Comparison of ENCODE assay signal across 8 mouse cellular contexts in the genomic region with DNA sequence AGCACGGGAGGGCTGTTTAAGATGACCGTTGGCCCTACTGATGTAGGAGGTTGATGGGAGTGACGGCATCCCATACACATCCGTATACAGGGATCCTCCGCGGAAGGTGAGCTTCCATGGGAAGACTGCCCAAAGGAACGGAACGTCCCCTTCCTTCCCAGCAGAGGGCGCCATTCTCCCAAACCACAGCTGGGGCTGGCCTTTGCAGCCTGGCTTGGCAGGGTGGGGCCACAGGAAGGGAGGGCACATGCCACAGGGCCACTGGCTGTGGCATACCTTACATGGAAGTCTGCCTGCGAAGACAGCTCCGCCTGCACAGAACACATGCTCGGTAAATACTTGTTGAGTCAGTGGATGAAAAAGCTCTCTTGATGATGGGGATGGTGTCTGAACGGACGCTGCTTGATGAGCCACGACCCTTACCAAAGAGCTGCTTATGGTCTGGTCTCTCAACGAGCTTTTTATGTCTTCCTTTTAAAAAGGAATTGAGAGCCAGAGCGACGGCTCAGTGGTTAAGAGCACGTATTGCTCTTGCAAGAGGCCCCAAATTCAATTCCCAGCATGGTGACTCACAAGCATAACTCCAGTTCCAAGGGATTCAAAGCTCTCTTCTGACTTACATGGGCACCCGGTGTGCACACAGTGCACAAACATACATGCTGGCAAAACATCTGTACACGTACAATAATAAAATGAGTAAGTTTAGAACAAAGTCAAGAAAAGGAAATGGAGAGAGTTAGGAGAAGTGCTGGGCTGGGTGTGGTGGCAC. TPM values are rescaled to one million over a fixed set of nuclear protein-coding genes. Genes with fewer than 3 reads are reported as not detected.
A peak's percentile ranks its signal among the peaks of the same experiment; 100 is the strongest.
DNase-seq lines count a peak whose midpoint lies in the region; ATAC-seq and TF ChIP-seq lines count a peak whose summit lies in the region.

No protein-coding gene starts in this region.

- peak; percentile 72 for DNase-seq in CH12.LX (ENCODE audit: extremely low read depth)
- peak; percentile 42 for DNase-seq in adipocyte (ENCODE audit: low spot score)
- peak; percentile 70 for DNase-seq in embryo, embryonic 9.5 days (ENCODE audit: extremely low spot score)
- DNase-seq in layer of hippocampus, adult 2 months (ENCODE audit: low spot score in 2 of 2) = peak in 1 of 2 experiments; percentile 40
- peak; percentile 88 for DNase-seq in lung, postnatal 10 days
- peak; percentile 26 for DNase-seq in right cerebral cortex, postnatal 4 days
- peak; percentile 81 to 83 for DNase-seq in urinary bladder, postnatal 36 days (ENCODE audit: low spot score in 2 of 2)

- peak; percentile 65 for TF ChIP-seq RAD21 in CH12.LX (IDR thresholded peaks at IDR 0.05; ENCODE audit: low read depth, low read length)

- H3K4me3 ChIP-seq in CH12.LX (replicated peaks in 1 of 3; ENCODE audit: low read depth in 2 of 3, low read length in 2 of 3, poor library complexity in 1 of 3) = no peak overlapping the region
- H3K4me3 ChIP-seq in heart, embryonic 16.5 days (ENCODE audit: low read length) = no peak overlapping the region
- no peak overlapping the region for H3K4me3 ChIP-seq in layer of hippocampus, adult 2 months

- H3K4me2 ChIP-seq in CH12.LX (ENCODE audit: insufficient read depth, low read depth, poor library complexity, severe bottlenecking) = no peak overlapping the region
- no peak overlapping the region; the same call in 1 of the 2 replicates for H3K4me2 ChIP-seq in heart, embryonic 16.5 days (ENCODE audit: low read depth, low read length)

- H3K9ac ChIP-seq in CH12.LX (ENCODE audit: insufficient read depth, low read depth) = no peak overlapping the region
- H3K9ac ChIP-seq in heart, embryonic 16.5 days (ENCODE audit: low read length) = no peak overlapping the region

- no peak for TF ChIP-seq POLR2A in CH12.LX (IDR thresholded peaks at IDR 0.05; ENCODE audit: low read depth, low read length)

- TF ChIP-seq EP300 in CH12.LX (IDR thresholded peaks at IDR 0.05; ENCODE audit: low read length) = no peak

- 23% methylated on average over 21 of the region's 21 CpGs for WGBS in heart, embryonic 16.5 days

- in situ Hi-C loops in CH12.LX (cut with MboI; ENCODE audit: low pct_ligation_motif_present, low pct_unique_long_range_greater_than_20kb, low sequenced_read_pairs) = loop anchor here (5.0 kb wide), 1 partner anchor 81 kb away; no protein-coding TSS in a partner anchor

- H3K4me1 ChIP-seq in CH12.LX (ENCODE audit: control insufficient read depth in 1 of 2, insufficient read depth in 2 of 2) = peaks cover 13 to 48% of the 10 kb centered on the region in 2 experiments
- H3K4me1 ChIP-seq in heart, embryonic 16.5 days (ENCODE audit: control insufficient read depth, insufficient read depth, low read length) = peaks cover 3% of the 10 kb centered on the region; the same call in 1 of the 2 replicates

- no peaks in the 10 kb centered on the region for H3K27me3 ChIP-seq in CH12.LX (replicated peaks)
- no peaks in the 10 kb centered on the region for H3K27me3 ChIP-seq in heart, embryonic 16.5 days (ENCODE audit: control insufficient read depth, insufficient read depth, low read length)

- H3K27ac ChIP-seq in CH12.LX (ENCODE audit: insufficient read depth, low read depth) = peak overlapping the region; percentile 7; the same call in 1 of the 2 replicates
- H3K27ac ChIP-seq in heart, embryonic 16.5 days (ENCODE audit: low read length) = no peak overlapping the region
- H3K27ac ChIP-seq in layer of hippocampus, adult 2 months = no peak overlapping the region

- TF ChIP-seq CTCF in CH12.LX (conservative IDR thresholded peaks at IDR 0.05 in 1 of 2, IDR thresholded peaks at IDR 0.05 in 1 of 2; ENCODE audit: low read depth in 2 of 2, low read length in 2 of 2) = peak; percentile 69 to 82
- peak; percentile 84 for TF ChIP-seq CTCF in layer of hippocampus, adult 2 months (conservative IDR thresholded peaks at IDR 0.05)

- no peaks in the 10 kb centered on the region for H3K79me2 ChIP-seq in CH12.LX (replicated peaks; ENCODE audit: control insufficient read depth, extremely low read depth, insufficient read depth, poor library complexity, severe bottlenecking)

- dilution Hi-C loops in CH12.LX (cut with MboI; ENCODE audit: extremely low pct_ligation_motif_present, extremely low pct_unique_long_range_greater_than_20kb, low sequenced_read_pairs) = no loop called here

- H3K36me3 ChIP-seq in CH12.LX (replicated peaks in 1 of 2; ENCODE audit: control insufficient read depth in 1 of 2, insufficient read depth in 1 of 2, low read length in 1 of 2) = no peaks in the 10 kb centered on the region
- H3K36me3 ChIP-seq in heart, embryonic 16.5 days (ENCODE audit: control insufficient read depth, insufficient read depth) = peaks cover 7% of the 10 kb centered on the region; the same call in 1 of the 2 replicates

- no peaks in the 10 kb centered on the region for H3K9me3 ChIP-seq in CH12.LX (replicated peaks; ENCODE audit: low read length)
- H3K9me3 ChIP-seq in heart, embryonic 16.5 days (replicated peaks; ENCODE audit: control insufficient read depth, low read length) = peaks cover 5% of the 10 kb centered on the region; the same call in 1 of the 2 replicates

- peak; percentile 77 for ATAC-seq in heart, embryonic 16.5 days (replicated peaks; ENCODE audit: extremely low read depth, insufficient read depth, low FRiP score)

TF ChIP-seq in CH12.LX, 34 proteins besides CTCF, POLR2A, EP300 and RAD21:
- TF ChIP-seq JUND (conservative IDR thresholded peaks at IDR 0.05; ENCODE audit: low read depth, low read length) = no peak
- no peak for TF ChIP-seq MYC (IDR thresholded peaks at IDR 0.05; ENCODE audit: low read depth, low read length)
- no peak for TF ChIP-seq MAFK (IDR thresholded peaks at IDR 0.05; ENCODE audit: insufficient replicate concordance, low read length)
- peak; percentile 75 for TF ChIP-seq SMC3 (IDR thresholded peaks at IDR 0.05; ENCODE audit: low read depth, low read length)
- TF ChIP-seq NELFE (IDR thresholded peaks at IDR 0.05; ENCODE audit: low read depth, low read length) = peak; percentile 32; the same call in 1 of the 2 replicates
- TF ChIP-seq KAT2A (IDR thresholded peaks at IDR 0.05; ENCODE audit: insufficient replicate concordance, low read length) = no peak
- TF ChIP-seq TCF12 (IDR thresholded peaks at IDR 0.05; ENCODE audit: low read depth, low read length) = no peak
- peak; percentile 70; the same call in 1 of the 2 replicates for TF ChIP-seq MAZ (IDR thresholded peaks at IDR 0.05; ENCODE audit: low read depth, low read length)
- TF ChIP-seq ZKSCAN1 (IDR thresholded peaks at IDR 0.05; ENCODE audit: borderline replicate concordance, low read depth, low read length) = no peak
- TF ChIP-seq POLR2AphosphoS2 (IDR thresholded peaks at IDR 0.05; ENCODE audit: low read depth, low read length) = no peak
- 0 out of 2 replicates have a peak, but pooled peaks have one; percentile 5 for TF ChIP-seq ZC3H11A (IDR thresholded peaks at IDR 0.05; ENCODE audit: low read depth, low read length)
- 0 out of 2 replicates have a peak, but pooled peaks have one; percentile 1 for TF ChIP-seq ETS1 (conservative IDR thresholded peaks at IDR 0.05; ENCODE audit: low read depth, low read length)
- TF ChIP-seq BHLHE40 (IDR thresholded peaks at IDR 0.05; ENCODE audit: low read depth, low read length) = 0 out of 2 replicates have a peak, but pooled peaks have one; percentile 44
- no peak for TF ChIP-seq USF2 (conservative IDR thresholded peaks at IDR 0.05; ENCODE audit: low read depth, low read length)
- TF ChIP-seq PAX5 (IDR thresholded peaks at IDR 0.05; ENCODE audit: low read length) = no peak
- no peak for TF ChIP-seq RCOR1 (conservative IDR thresholded peaks at IDR 0.05; ENCODE audit: low read depth, low read length)
- TF ChIP-seq GABPA (IDR thresholded peaks at IDR 0.05; ENCODE audit: insufficient replicate concordance, low read depth, low read length) = no peak
- peak; percentile 11; the same call in 1 of the 2 replicates for TF ChIP-seq IRF4 (IDR thresholded peaks at IDR 0.05; ENCODE audit: low read depth, low read length)
- TF ChIP-seq MAX (IDR thresholded peaks at IDR 0.05; ENCODE audit: low read length) = no peak; the same call in 1 of the 2 replicates
- TF ChIP-seq ELF1 (IDR thresholded peaks at IDR 0.05; ENCODE audit: low read depth, low read length) = no peak
- no peak for TF ChIP-seq CHD2 (IDR thresholded peaks at IDR 0.05; ENCODE audit: low read length)
- no peak for TF ChIP-seq ZMIZ1 (IDR thresholded peaks at IDR 0.05; ENCODE audit: low read depth, low read length)

RNA-seq across cellular contexts. Expression of gene Gm10073, which starts 12.0 kb away (rescaled TPM):
- total RNA-seq in CH12.LX (2012; rRNA removed) = 94.9 and 117 TPM in 2 replicates
- 185 and 224 TPM in 2 replicates for total RNA-seq in CH12.LX (2014; rRNA removed)
- 21.6 and 21.7 TPM in 2 replicates for polyA plus RNA-seq in CH12.LX (2012; ENCODE audit: insufficient read length, low read depth)
- polyA plus RNA-seq in heart, embryonic 16.5 days (2015; fragmentation: Nextera tagmentation; extraction: Ambion mirVana) = 6.8 and 24.5 TPM in 2 replicates
- total RNA-seq in layer of hippocampus, adult 2 months (2021) = 10 to 100 TPM; 90.4 to 97.5 TPM

RNA-seq across cellular contexts. Expression of gene Cdh1, which starts 41.9 kb away (rescaled TPM):
- total RNA-seq in CH12.LX (2012; rRNA removed) = 0.13 TPM in 1 of 2 replicates, not detected in the other
- total RNA-seq in CH12.LX (2014; rRNA removed) = not detected in 2 replicates
- polyA plus RNA-seq in CH12.LX (2012; ENCODE audit: insufficient read length, low read depth) = not detected in 2 replicates
- polyA plus RNA-seq in heart, embryonic 16.5 days (2015; fragmentation: Nextera tagmentation; extraction: Ambion mirVana) = 11.9 and 18.5 TPM in 2 replicates
- under 1 TPM; 0.37 to 0.54 TPM for total RNA-seq in layer of hippocampus, adult 2 months (2021)

RNA-seq across cellular contexts. Expression of gene Cdh3, which starts 50.6 kb away (rescaled TPM):
- total RNA-seq in CH12.LX (2012; rRNA removed) (not detected in 2 replicates), CH12.LX (2014; rRNA removed) (not detected in 2 replicates)
- polyA plus RNA-seq in CH12.LX (2012; ENCODE audit: insufficient read length, low read depth) = not detected in 2 replicates
- 15.0 and 17.3 TPM in 2 replicates for polyA plus RNA-seq in heart, embryonic 16.5 days (2015; fragmentation: Nextera tagmentation; extraction: Ambion mirVana)
- not detected for total RNA-seq in layer of hippocampus, adult 2 months (2021)
